Mouse (Mus musculus) heart, adult 2 months (tissue): Measurements from ENCODE around the gene Irak4. TPM values are rescaled to one million over a fixed set of nuclear protein-coding genes. Genes with fewer than 3 reads are reported as not detected.

Experiments
- DNase-seq, 2 experiments: peaks; one replicate each; pipeline ENCODE4 v3.0.0; 2021
- H3K27ac ChIP-seq: fragments of 200-600 bp; 2 replicates; pipeline ENCODE4 v1.8.1; 2022
- H3K27me3 ChIP-seq: fragments of 200-500 bp; 2 replicates; pipeline ENCODE4 v1.6.1; 2012; ENCODE audit warnings: mild to moderate bottlenecking, low read length, inconsistent platforms, mixed read lengths; ENCODE audit not compliant: control insufficient read depth, insufficient read depth
- H3K36me3 ChIP-seq: fragments of 200-500 bp; 2 replicates; pipeline ENCODE4 v1.6.1; 2012; ENCODE audit warnings: low read length, inconsistent platforms; ENCODE audit not compliant: control insufficient read depth, insufficient read depth
- H3K4me1 ChIP-seq: fragments of 200-500 bp; 2 replicates; pipeline ENCODE4 v1.6.1; 2011; ENCODE audit warnings: low read length; ENCODE audit not compliant: control insufficient read depth, insufficient read depth
- H3K4me3 ChIP-seq: fragments of 200-600 bp; 2 replicates; pipeline ENCODE4 v1.8.1; 2022
- H3K79me2 ChIP-seq: fragments of 200-500 bp; replicated peaks from 2 replicates; pipeline ENCODE4 v1.6.1; 2012; ENCODE audit warnings: mild to moderate bottlenecking, inconsistent platforms, low read length, moderate library complexity, mixed read lengths; ENCODE audit not compliant: control insufficient read depth, insufficient read depth
- H3K9ac ChIP-seq: fragments of 200-500 bp; 2 replicates; pipeline ENCODE4 v1.6.1; 2012; ENCODE audit warnings: low read depth, mild to moderate bottlenecking, control low read depth, inconsistent platforms, low read length, mixed read lengths
- CTCF ChIP-seq: fragments of 200-600 bp; IDR thresholded peaks from 2 replicates; pipeline ENCODE4 v1.8.1; 2022; ENCODE audit warnings: antibody characterized with exemption, mild to moderate bottlenecking, moderate library complexity
- EP300 ChIP-seq: fragments of 200-500 bp; IDR thresholded peaks from 2 replicates; pipeline ENCODE4 v1.6.1; 2011; ENCODE audit warnings: low read depth, low read length, control low read depth; ENCODE audit not compliant: insufficient read depth
- POLR2A ChIP-seq: fragments of 200-500 bp; IDR thresholded peaks from 2 replicates; pipeline ENCODE4 v1.6.1; 2011; ENCODE audit warnings: mild to moderate bottlenecking, low read depth, low read length, control low read depth; ENCODE audit not compliant: insufficient read depth
- WGBS: fragments of 180-500 bp; shearing (Covaris S2); methylation state at CpG from one replicate; pipeline ENCODE4 v1.1.7; 2018; 5-methylcytosine and 5-hydroxymethylcytosine counted together
- intact Hi-C: fragments of 180-260 bp; cut with DNase I; formaldehyde crosslinking; loops from one replicate; pipeline ENCODE4 v1.15.1; 2025
- polyA plus RNA-seq: library from polyadenylated mRNA; depleted of rRNA; stranded (reverse); fragments of >200 nt; gene quantifications from 2 replicates; pipeline ENCODE4 v1.2.3, GENCODE M21; 2012
- total RNA-seq, 2 experiments: library from RNA; stranded (reverse); gene quantifications; 2 replicates each; pipeline ENCODE4 v1.2.3; 2021

Gene Irak4
- total and polyA plus RNA-seq, 3 experiments = 2.6 to 5.9 (median 5.5) TPM

- H3K4me1 ChIP-seq = 0 out of 2 replicates have a peak, but pooled peaks cover 1% of the 10 kb centered on the region
- 56% methylated on average over 1 of the region's 1 CpGs for WGBS
- intact Hi-C loops = no loop called here
- H3K27ac ChIP-seq = no peak overlapping the region
- no peaks in the 10 kb centered on the region; the same call in 1 of the 2 replicates for H3K36me3 ChIP-seq
- no peak overlapping the region for H3K4me3 ChIP-seq
- no peak overlapping the region for H3K9ac ChIP-seq
- H3K27me3 ChIP-seq = no peaks in the 10 kb centered on the region
- no peak for DNase-seq
- H3K79me2 ChIP-seq = no peaks in the 10 kb centered on the region
- TF ChIP-seq POLR2A = no peak
- TF ChIP-seq CTCF = no peak
- TF ChIP-seq EP300 = no peak
Measured at GRCm38 (mm10) chr15:94593586-94593985, 50.1 kb downstream of the Irak4 start.

- no peaks in the 10 kb centered on the region for H3K4me1 ChIP-seq
- H3K27ac ChIP-seq = no peak overlapping the region
- no peaks in the 10 kb centered on the region for H3K79me2 ChIP-seq
- no peaks in the 10 kb centered on the region for H3K36me3 ChIP-seq
- no peak overlapping the region for H3K9ac ChIP-seq
- intact Hi-C loops = loop anchor here (10.0 kb wide), 1 partner anchor 65 kb away; no protein-coding TSS in a partner anchor
- no peak overlapping the region for H3K4me3 ChIP-seq
- no peak for TF ChIP-seq EP300
- TF ChIP-seq POLR2A = no peak
- TF ChIP-seq CTCF = no peak
- DNase-seq = no peak
- WGBS = 53% methylated on average over 11 of the region's 11 CpGs
- H3K27me3 ChIP-seq = no peaks in the 10 kb centered on the region
Measured at GRCm38 (mm10) chr15:94600145-94600707, 56.8 kb downstream of the Irak4 start.

- intact Hi-C loops = loop anchor here (1.0 to 10.0 kb wide), 2 partner anchors 43 to 63 kb away; no protein-coding TSS in a partner anchor
- H3K4me1 ChIP-seq = no peaks in the 10 kb centered on the region
- no peak overlapping the region for H3K4me3 ChIP-seq
- peak; percentile 42 to 54 for DNase-seq
- no peak overlapping the region for H3K27ac ChIP-seq
- TF ChIP-seq CTCF (peak; percentile 69), POLR2A (no peak), EP300 (no peak)
- no peaks in the 10 kb centered on the region for H3K27me3 ChIP-seq
- H3K36me3 ChIP-seq = no peaks in the 10 kb centered on the region
- H3K9ac ChIP-seq = no peak overlapping the region
- H3K79me2 ChIP-seq = no peaks in the 10 kb centered on the region
- 19% methylated on average over 3 of the region's 3 CpGs for WGBS
Measured at GRCm38 (mm10) chr15:94601339-94601738, 57.9 kb downstream of the Irak4 start.

- WGBS = 54% methylated on average over 3 of the region's 3 CpGs
- Histone ChIP-seq H3K9ac (no peak overlapping the region), H3K27ac (no peak overlapping the region), H3K27me3 (no peaks in the 10 kb centered on the region), H3K4me1 (no peaks in the 10 kb centered on the region), H3K36me3 (no peaks in the 10 kb centered on the region), H3K79me2 (no peaks in the 10 kb centered on the region), H3K4me3 (no peak overlapping the region)
- TF ChIP-seq POLR2A (no peak), EP300 (no peak), CTCF (no peak)
- DNase-seq = no peak
- intact Hi-C loops = loop anchor here (10.0 kb wide), 1 partner anchor 62 kb away; no protein-coding TSS in a partner anchor
Measured at GRCm38 (mm10) chr15:94602441-94602840, 59.0 kb downstream of the Irak4 start.

GRCm38 (mm10) chr15:94607768-94608167, 64.3 kb downstream of the Irak4 start:
- Histone ChIP-seq H3K36me3 (no peaks in the 10 kb centered on the region), H3K4me3 (no peak overlapping the region), H3K79me2 (no peaks in the 10 kb centered on the region), H3K27ac (no peak overlapping the region), H3K4me1 (no peaks in the 10 kb centered on the region), H3K9ac (no peak overlapping the region), H3K27me3 (no peaks in the 10 kb centered on the region)
- TF ChIP-seq CTCF = no peak
- no peak for TF ChIP-seq EP300
- TF ChIP-seq POLR2A = no peak
- 85% methylated on average over 8 of the region's 8 CpGs for WGBS
- intact Hi-C loops = loop anchor here (10.0 kb wide), 1 partner anchor 57 kb away; no protein-coding TSS in a partner anchor
- DNase-seq = no peak

- WGBS = 89% methylated on average over 11 of the region's 11 CpGs
- no peaks in the 10 kb centered on the region for H3K27me3 ChIP-seq
- no peak overlapping the region for H3K4me3 ChIP-seq
- TF ChIP-seq CTCF (no peak), EP300 (no peak), POLR2A (no peak)
- intact Hi-C loops = no loop called here
- no peaks in the 10 kb centered on the region for H3K4me1 ChIP-seq
- H3K27ac ChIP-seq = no peak overlapping the region
- H3K9ac ChIP-seq = no peak overlapping the region
- H3K79me2 ChIP-seq = no peaks in the 10 kb centered on the region
- DNase-seq = no peak
- no peaks in the 10 kb centered on the region for H3K36me3 ChIP-seq
Measured at GRCm38 (mm10) chr15:94616036-94616435, 72.6 kb downstream of the Irak4 start.
